Mouse (Mus musculus) left cerebral cortex, postnatal 4 days (tissue): Measurements from ENCODE around the gene Klk15. TPM values are rescaled to one million over a fixed set of nuclear protein-coding genes. Genes with fewer than 3 reads are reported as not detected.
A peak's percentile ranks its signal among the peaks of the same experiment; 100 is the strongest.
"Not testable (repeated sequence)": the region's sequence is repeated elsewhere in the genome, so short reads cannot be mapped to it uniquely, and the experiment has no call there.

ENCODE experiments used
- DNase-seq: peaks from one replicate; pipeline ENCODE4 v3.0.0-alpha.2; 2022
- intact Hi-C: fragments of 180-260 bp; cut with DNase I; formaldehyde crosslinking; loops from one replicate; pipeline ENCODE4 v1.15.1; 2025
- total RNA-seq, 2 experiments: library from RNA; stranded (reverse); gene quantifications; 2 replicates each; pipeline ENCODE4 v1.2.3; 2021

Klk15 gene
- not detected for total RNA-seq

- intact Hi-C loops = no loop called here
- no peak for DNase-seq
Observed at GRCm38 (mm10) chr7:43933440-43933839, at the start of gene Klk15. Gene Klk15 (plus strand): TSS chr7:43933740.

- no peak for DNase-seq
- intact Hi-C loops = loop anchor here (10.0 kb wide), 1 partner anchor 217 kb away; the partner anchor contains the start of gene Ctu1
Observed at GRCm38 (mm10) chr7:43891365-43891764, 42.2 kb upstream of the Klk15 start.

- DNase-seq = no peak
- intact Hi-C loops = loop anchor here (10.0 kb wide), 1 partner anchor 217 kb away; the partner anchor contains the start of gene Ctu1
Observed at GRCm38 (mm10) chr7:43891788-43892187, 41.8 kb upstream of the Klk15 start.

GRCm38 (mm10) chr7:43894836-43895235 is 38.7 kb upstream of the Klk15 start:
- peak; percentile 80 for DNase-seq
- intact Hi-C loops = loop anchor here (10.0 kb wide), 1 partner anchor 220 kb away; the partner anchor contains the start of gene Ctu1

- intact Hi-C loops = no loop called here
- no peak for DNase-seq
Observed at GRCm38 (mm10) chr7:43914821-43915220, 18.7 kb upstream of the Klk15 start.

GRCm38 (mm10) chr7:43918426-43918825 is 15.1 kb upstream of the Klk15 start:
- DNase-seq = no peak
- intact Hi-C loops = no loop called here

GRCm38 (mm10) chr7:43918871-43919270 is 14.7 kb upstream of the Klk15 start:
- DNase-seq = no peak
- intact Hi-C loops = no loop called here

GRCm38 (mm10) chr7:43919559-43920451 is 13.7 kb upstream of the Klk15 start:
- intact Hi-C loops = no loop called here
- DNase-seq = peak; percentile 69

GRCm38 (mm10) chr7:43920582-43920981 is 13.0 kb upstream of the Klk15 start:
- no peak for DNase-seq
- intact Hi-C loops = no loop called here

GRCm38 (mm10) chr7:43921087-43921486 is 12.5 kb upstream of the Klk15 start:
- no peak for DNase-seq
- intact Hi-C loops = no loop called here

DNA sequence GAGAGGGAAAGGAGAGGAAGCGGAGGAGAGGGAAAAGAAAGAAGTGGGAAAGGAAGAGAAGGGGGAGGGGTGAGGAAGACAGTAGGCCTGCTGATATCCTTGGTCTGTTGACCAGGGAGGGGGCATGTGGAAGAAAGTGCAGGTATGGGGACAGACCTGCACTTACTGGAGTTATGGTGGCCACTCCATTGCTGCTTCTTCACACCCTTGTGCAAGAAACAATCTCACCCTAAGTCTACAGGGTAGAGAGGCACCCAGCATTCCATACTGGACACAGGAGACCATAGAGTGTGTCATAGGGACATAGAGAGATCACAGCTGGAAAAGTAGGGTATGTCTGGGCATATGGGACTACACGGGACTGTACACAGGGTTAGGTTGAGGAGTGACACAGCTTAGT is 11.6 kb upstream of the Klk15 start:
- intact Hi-C loops = no loop called here
- no peak for DNase-seq

- no peak for DNase-seq
- intact Hi-C loops = no loop called here
Observed at GRCm38 (mm10) chr7:43925985-43926384, 7.6 kb upstream of the Klk15 start.

GRCm38 (mm10) chr7:43928521-43928920 is 5.0 kb upstream of the Klk15 start:
- intact Hi-C loops = no loop called here
- DNase-seq = peak; percentile 24

DNA sequence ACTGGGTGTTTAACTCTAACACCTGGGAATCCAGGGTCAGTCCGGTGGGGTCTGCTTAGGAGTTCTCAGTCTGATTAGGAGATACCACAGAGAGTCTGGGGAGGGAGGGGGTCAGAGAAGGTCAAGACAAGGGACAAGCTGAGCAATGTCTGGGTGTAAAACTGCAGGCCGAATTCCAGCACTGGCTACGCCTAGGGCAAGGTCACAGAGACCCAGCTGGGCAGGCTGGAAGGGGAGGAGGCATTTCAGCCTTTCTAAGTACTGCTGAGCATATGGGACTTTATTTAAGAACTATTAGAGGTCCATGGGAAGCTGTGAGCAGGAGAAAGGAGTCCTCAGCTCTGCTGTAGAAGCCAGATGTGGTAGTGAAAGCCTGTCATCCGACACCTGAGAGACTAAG is 1.2 kb upstream of the Klk15 start:
- intact Hi-C loops = no loop called here
- no peak for DNase-seq

- intact Hi-C loops = no loop called here
- no peak for DNase-seq
Observed at GRCm38 (mm10) chr7:43934747-43935146, 1.2 kb downstream of the Klk15 start.

DNA sequence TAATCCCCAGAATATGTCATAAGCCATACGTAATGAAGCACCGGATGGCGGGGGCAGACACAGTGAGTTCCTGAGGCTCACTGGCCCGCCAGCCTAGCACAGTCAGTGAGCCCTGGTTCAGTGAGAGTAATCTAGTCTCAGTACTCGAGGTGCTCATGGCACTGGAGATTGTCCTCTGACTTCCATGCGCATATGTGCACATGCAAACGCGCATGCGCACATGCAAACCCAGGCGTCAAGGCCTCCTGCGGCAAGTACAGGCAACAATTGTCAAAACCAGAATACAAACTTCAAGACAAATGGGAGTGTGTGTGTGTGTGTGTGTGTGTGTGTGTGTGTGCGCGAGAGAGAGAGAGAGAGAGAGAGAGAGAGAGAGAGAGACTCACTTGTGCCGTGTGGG is 3.0 kb downstream of the Klk15 start:
- DNase-seq = no peak
- intact Hi-C loops = no loop called here

GRCm38 (mm10) chr7:43942293-43942692 is 8.8 kb downstream of the Klk15 start:
- DNase-seq, intact Hi-C loops: not testable (repeated sequence)

DNA sequence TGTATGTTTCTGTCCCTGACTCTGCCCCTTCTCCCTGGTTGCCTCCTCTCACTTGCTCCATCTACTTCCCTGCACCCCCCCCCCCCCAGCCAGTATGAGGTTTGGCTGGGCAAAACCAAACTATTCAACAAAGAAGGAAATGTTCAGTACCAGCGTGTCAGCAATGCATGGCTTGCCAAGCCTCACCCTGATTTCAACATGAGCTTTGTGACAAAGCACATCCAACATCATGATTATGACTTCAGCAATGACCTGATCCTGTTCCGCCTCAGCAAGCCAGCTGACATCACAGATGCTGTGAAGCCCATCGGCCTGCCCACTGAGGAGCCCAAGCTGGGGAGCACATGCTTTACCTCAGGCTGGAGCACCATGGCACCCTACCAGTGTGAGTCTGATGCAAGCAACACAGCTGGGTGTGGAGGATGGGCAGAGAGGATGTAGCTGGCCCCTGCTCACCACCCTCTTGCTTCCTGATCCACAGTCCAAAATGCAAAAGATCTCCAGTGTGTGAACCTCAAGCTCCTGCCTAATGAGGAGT is 11.3 kb downstream of the Klk15 start:
- no peak for DNase-seq
- intact Hi-C loops = no loop called here

DNA sequence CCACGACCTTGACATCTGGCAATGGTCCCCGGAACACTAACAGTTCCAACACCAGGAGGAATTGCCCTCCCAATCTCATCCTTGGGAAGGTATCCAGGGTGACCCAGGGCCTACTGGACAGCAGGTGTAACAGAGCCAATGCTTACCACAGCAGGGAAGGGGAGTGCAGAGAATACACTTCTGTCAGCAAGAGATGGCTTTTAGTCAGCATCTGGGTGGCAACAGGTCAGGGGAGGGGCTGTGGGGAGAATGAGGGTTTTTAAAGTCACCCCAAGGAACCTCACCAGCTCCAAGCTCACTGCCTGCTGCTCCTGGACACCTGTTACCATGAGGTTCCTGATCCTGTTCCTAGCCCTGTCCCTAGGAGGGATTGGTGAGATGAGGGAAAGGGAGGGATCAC is 16.8 kb downstream of the Klk15 start, which contains the start of gene Klk1b8:
Klk1b8 (plus strand) TSS at position 301 of the 400 bp plus-strand sequence.
- intact Hi-C loops = no loop called here
- no peak for DNase-seq

- no peak for DNase-seq
- intact Hi-C loops = no loop called here
Observed at GRCm38 (mm10) chr7:43952703-43953102, 19.2 kb downstream of the Klk15 start.

DNA sequence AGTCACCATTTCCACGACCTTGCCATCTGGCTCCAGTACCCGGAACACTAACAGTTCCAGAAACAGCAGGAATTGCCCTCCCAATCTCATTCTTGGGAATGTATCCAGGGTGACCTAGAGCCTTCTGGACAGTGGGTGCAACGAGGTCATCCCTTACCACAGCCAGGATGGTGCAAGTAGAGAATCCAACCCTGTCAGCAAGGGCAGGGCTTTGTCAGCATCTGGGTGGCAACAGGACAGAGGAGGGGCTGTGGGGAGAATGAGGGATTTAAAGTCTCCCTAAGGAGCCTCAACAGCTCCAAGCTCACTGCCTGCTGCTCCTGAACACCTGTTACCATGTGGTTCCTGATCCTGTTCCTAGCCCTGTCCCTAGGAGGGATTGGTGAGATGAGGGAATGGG is 32.9 kb downstream of the Klk15 start, which contains the start of gene Klk1b1:
Klk1b1 (plus strand) TSS at position 301 of the 400 bp plus-strand sequence.
- DNase-seq = no peak
- intact Hi-C loops = no loop called here

- DNase-seq = no peak
- intact Hi-C loops = no loop called here
Observed at GRCm38 (mm10) chr7:43967058-43967457, 33.5 kb downstream of the Klk15 start.
